Mouse (Mus musculus): ENCODE measurements around the gene Gtpbp2. TPM values are rescaled to one million over a fixed set of nuclear protein-coding genes. Genes with fewer than 3 reads are reported as not detected.

Gene Gtpbp2
- polyA plus RNA-seq, 1 experiment from 2014 or later, result 36.9 TPM

DNA sequence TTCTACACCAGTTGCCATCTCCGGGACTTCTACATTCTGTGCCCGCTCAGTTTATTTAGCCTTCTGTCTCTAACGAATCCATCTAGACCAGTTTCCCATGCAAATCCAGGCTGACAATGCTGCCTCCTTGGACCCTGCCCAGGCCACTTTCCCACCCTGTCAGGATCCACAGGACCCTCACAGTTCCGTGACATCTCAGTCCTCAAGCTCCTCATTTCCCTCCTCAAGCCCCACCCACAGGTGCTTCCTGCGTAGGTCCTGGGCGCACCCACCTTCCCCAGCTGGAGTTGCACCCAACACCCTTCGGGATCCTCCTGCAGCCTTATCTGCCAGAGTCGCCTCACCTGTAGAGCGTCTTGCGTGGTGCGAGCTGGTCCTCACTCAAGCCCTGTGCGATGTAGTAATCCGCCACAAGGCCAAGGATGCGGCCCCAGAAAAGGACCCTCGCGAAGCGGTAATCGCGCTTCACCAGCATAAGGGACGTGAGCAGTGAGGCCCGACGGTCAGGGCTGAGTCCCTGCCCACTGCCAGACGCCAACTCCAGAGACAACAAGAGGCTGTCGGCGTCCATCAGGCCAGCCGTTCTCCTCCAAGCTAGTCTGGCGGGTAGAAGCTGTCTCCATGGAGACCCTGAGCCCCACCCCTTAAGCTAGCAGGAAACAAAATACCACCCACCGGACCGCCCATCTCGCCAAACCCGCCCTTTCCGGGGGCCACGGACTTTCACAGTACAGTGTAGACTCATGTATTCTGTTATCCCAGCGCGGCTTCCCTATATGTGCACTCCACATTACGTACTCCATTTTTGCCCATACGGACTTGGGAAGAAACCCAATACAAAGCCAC, 17.0 kb upstream of the Gtpbp2 start, which contains the start of gene Rsph9:
Gene Rsph9, minus strand, starts transcription at position 639 of the 846 bp plus-strand sequence.
- H3K9ac ChIP-seq (ENCODE audit: low read length), result peak within 1 kb of the TSS; percentile 43
- peak; percentile 91 for ATAC-seq (replicated peaks; ENCODE audit: extremely low read depth, insufficient read depth, low FRiP score)
- H3K4me1 ChIP-seq (ENCODE audit: control insufficient read depth, insufficient read depth, low read length), result peaks cover 8% of the 10 kb centered on the region; the same call in 1 of the 2 replicates
- H3K4me2 ChIP-seq (ENCODE audit: low read depth, low read length), result peak within 1 kb of the TSS; percentile 76
- H3K27me3 ChIP-seq (ENCODE audit: control insufficient read depth, insufficient read depth, low read length), result no peaks in the 10 kb centered on the region; the same call in 1 of the 2 replicates
- H3K4me3 ChIP-seq (ENCODE audit: low read length), result peak within 1 kb of the TSS; percentile 50
- H3K36me3 ChIP-seq (ENCODE audit: control insufficient read depth, insufficient read depth), result peaks cover 19% of the 10 kb centered on the region
- H3K9me3 ChIP-seq (replicated peaks; ENCODE audit: control insufficient read depth, low read length), result no peaks in the 10 kb centered on the region
- H3K27ac ChIP-seq (ENCODE audit: low read length), result peak within 1 kb of the TSS; percentile 3
- WGBS, result 7% methylated on average over 37 of the region's 37 CpGs

- peak within 1 kb of the TSS; percentile 84 for H3K27ac ChIP-seq (ENCODE audit: low read length)
- peaks cover under 1% of the 10 kb centered on the region; the same call in 1 of the 2 replicates for H3K36me3 ChIP-seq (ENCODE audit: control insufficient read depth, insufficient read depth)
- peak within 1 kb of the TSS; percentile 89 for H3K9ac ChIP-seq (ENCODE audit: low read length)
- H3K4me1 ChIP-seq (ENCODE audit: control insufficient read depth, insufficient read depth, low read length), result peaks cover 6% of the 10 kb centered on the region
- H3K27me3 ChIP-seq (ENCODE audit: control insufficient read depth, insufficient read depth, low read length), result no peaks in the 10 kb centered on the region
- peak within 1 kb of the TSS; percentile 74 for H3K4me2 ChIP-seq (ENCODE audit: low read depth, low read length)
- 3% methylated on average over 33 of the region's 33 CpGs for WGBS
- H3K9me3 ChIP-seq (replicated peaks; ENCODE audit: control insufficient read depth, low read length), result no peaks in the 10 kb centered on the region
- ATAC-seq (replicated peaks; ENCODE audit: extremely low read depth, insufficient read depth, low FRiP score), result peak; percentile 94
- peak within 1 kb of the TSS; percentile 82 for H3K4me3 ChIP-seq (ENCODE audit: low read length)
These were observed 7.7 kb upstream of the Gtpbp2 start, which contains the start of gene Mad2l1bp for GRCm38 (mm10) chr17:46152847-46153782. Gene Mad2l1bp (minus strand): TSS chr17:46153553.

- Histone ChIP-seq H3K36me3 (ENCODE audit: control insufficient read depth, insufficient read depth) (no peaks in the 10 kb centered on the region), H3K4me1 (ENCODE audit: control insufficient read depth, insufficient read depth, low read length) (peaks cover 9% of the 10 kb centered on the region), H3K27me3 (ENCODE audit: control insufficient read depth, insufficient read depth, low read length) (no peaks in the 10 kb centered on the region), H3K4me2 (ENCODE audit: low read depth, low read length) (no peak overlapping the region), H3K9me3 (replicated peaks; ENCODE audit: control insufficient read depth, low read length) (no peaks in the 10 kb centered on the region), H3K9ac (ENCODE audit: low read length) (no peak overlapping the region), H3K27ac (ENCODE audit: low read length) (no peak overlapping the region), H3K4me3 (ENCODE audit: low read length) (no peak overlapping the region)
- no peak for ATAC-seq (replicated peaks; ENCODE audit: extremely low read depth, insufficient read depth, low FRiP score)
- 90% methylated on average over 3 of the region's 3 CpGs for WGBS
These were observed 6.5 kb upstream of the Gtpbp2 start for GRCm38 (mm10) chr17:46154336-46154735.

- Histone ChIP-seq H3K4me2 (ENCODE audit: low read depth, low read length) (no peak overlapping the region), H3K4me3 (ENCODE audit: low read length) (no peak overlapping the region), H3K9ac (ENCODE audit: low read length) (no peak overlapping the region), H3K27me3 (ENCODE audit: control insufficient read depth, insufficient read depth, low read length) (no peaks in the 10 kb centered on the region), H3K27ac (ENCODE audit: low read length) (no peak overlapping the region), H3K9me3 (replicated peaks; ENCODE audit: control insufficient read depth, low read length) (no peaks in the 10 kb centered on the region), H3K4me1 (ENCODE audit: control insufficient read depth, insufficient read depth, low read length) (peaks cover 13% of the 10 kb centered on the region), H3K36me3 (ENCODE audit: control insufficient read depth, insufficient read depth) (no peaks in the 10 kb centered on the region)
- no peak for ATAC-seq (replicated peaks; ENCODE audit: extremely low read depth, insufficient read depth, low FRiP score)
- 75% methylated on average over 5 of the region's 5 CpGs for WGBS
These were observed 4.2 kb upstream of the Gtpbp2 start for GRCm38 (mm10) chr17:46156680-46157079.

GRCm38 (mm10) chr17:46157131-46157530, 3.7 kb upstream of the Gtpbp2 start:
- Histone ChIP-seq H3K9ac (ENCODE audit: low read length) (no peak overlapping the region), H3K27ac (ENCODE audit: low read length) (no peak overlapping the region), H3K4me1 (ENCODE audit: control insufficient read depth, insufficient read depth, low read length) (peaks cover 17% of the 10 kb centered on the region), H3K4me3 (ENCODE audit: low read length) (no peak overlapping the region), H3K27me3 (ENCODE audit: control insufficient read depth, insufficient read depth, low read length) (no peaks in the 10 kb centered on the region), H3K36me3 (ENCODE audit: control insufficient read depth, insufficient read depth) (no peaks in the 10 kb centered on the region), H3K9me3 (replicated peaks; ENCODE audit: control insufficient read depth, low read length) (no peaks in the 10 kb centered on the region), H3K4me2 (ENCODE audit: low read depth, low read length) (no peak overlapping the region)
- no peak for ATAC-seq (replicated peaks; ENCODE audit: extremely low read depth, insufficient read depth, low FRiP score)
- 90% methylated on average over 8 of the region's 8 CpGs for WGBS

GRCm38 (mm10) chr17:46159236-46159635, 1.6 kb upstream of the Gtpbp2 start:
- no peak for ATAC-seq (replicated peaks; ENCODE audit: extremely low read depth, insufficient read depth, low FRiP score)
- Histone ChIP-seq H3K27ac (ENCODE audit: low read length) (peak overlapping the region; percentile 99), H3K9me3 (replicated peaks; ENCODE audit: control insufficient read depth, low read length) (no peaks in the 10 kb centered on the region), H3K4me2 (ENCODE audit: low read depth, low read length) (peak overlapping the region; percentile 88), H3K4me1 (ENCODE audit: control insufficient read depth, insufficient read depth, low read length) (peaks cover 24% of the 10 kb centered on the region), H3K27me3 (ENCODE audit: control insufficient read depth, insufficient read depth, low read length) (no peaks in the 10 kb centered on the region), H3K4me3 (ENCODE audit: low read length) (peak overlapping the region; percentile 79; the same call in 1 of the 2 replicates), H3K9ac (ENCODE audit: low read length) (peak overlapping the region; percentile 74), H3K36me3 (ENCODE audit: control insufficient read depth, insufficient read depth) (peaks cover 4% of the 10 kb centered on the region; the same call in 1 of the 2 replicates)
- WGBS, result 23% methylated on average over 2 of the region's 2 CpGs

GRCm38 (mm10) chr17:46160090-46160662, 656 bp upstream of the Gtpbp2 start:
- peak; percentile 83 for ATAC-seq (replicated peaks; ENCODE audit: extremely low read depth, insufficient read depth, low FRiP score)
- H3K4me1 ChIP-seq (ENCODE audit: control insufficient read depth, insufficient read depth, low read length), result peaks cover 24% of the 10 kb centered on the region
- H3K4me3 ChIP-seq (ENCODE audit: low read length), result peak overlapping the region; percentile 79
- H3K9ac ChIP-seq (ENCODE audit: low read length), result peak overlapping the region; percentile 74
- H3K4me2 ChIP-seq (ENCODE audit: low read depth, low read length), result peak overlapping the region; percentile 88
- H3K27me3 ChIP-seq (ENCODE audit: control insufficient read depth, insufficient read depth, low read length), result no peaks in the 10 kb centered on the region
- H3K9me3 ChIP-seq (replicated peaks; ENCODE audit: control insufficient read depth, low read length), result no peaks in the 10 kb centered on the region
- H3K36me3 ChIP-seq (ENCODE audit: control insufficient read depth, insufficient read depth), result peaks cover 14% of the 10 kb centered on the region; the same call in 1 of the 2 replicates
- under 1% methylated on average over 16 of the region's 16 CpGs for WGBS
- H3K27ac ChIP-seq (ENCODE audit: low read length), result peak overlapping the region; percentile 99

- Histone ChIP-seq H3K4me1 (ENCODE audit: control insufficient read depth, insufficient read depth, low read length) (peaks cover 26% of the 10 kb centered on the region), H3K27ac (ENCODE audit: low read length) (peak overlapping the region; percentile 83), H3K36me3 (ENCODE audit: control insufficient read depth, insufficient read depth) (peaks cover 24% of the 10 kb centered on the region; the same call in 1 of the 2 replicates), H3K4me2 (ENCODE audit: low read depth, low read length) (peak overlapping the region; percentile 75), H3K4me3 (ENCODE audit: low read length) (peak overlapping the region; percentile 79), H3K9me3 (replicated peaks; ENCODE audit: control insufficient read depth, low read length) (no peaks in the 10 kb centered on the region), H3K27me3 (ENCODE audit: control insufficient read depth, insufficient read depth, low read length) (no peaks in the 10 kb centered on the region), H3K9ac (ENCODE audit: low read length) (peak overlapping the region; percentile 87)
- 0 out of 2 replicates have a peak, but pooled peaks have one; percentile 1 for ATAC-seq (replicated peaks; ENCODE audit: extremely low read depth, insufficient read depth, low FRiP score)
- under 1% methylated on average over 19 of the region's 19 CpGs for WGBS
These were observed 347 bp downstream of the Gtpbp2 start for GRCm38 (mm10) chr17:46161179-46161578.
